Mouse (Mus musculus) liver, adult 2 months (tissue): Measurements from ENCODE around the gene Gigyf1.

Source experiments
- CTCF ChIP-seq: fragments of 200-500 bp; IDR thresholded peaks from 2 replicates; pipeline ENCODE4 v1.5.1; 2011; ENCODE audit warnings: low read depth, low read length, control low read depth
- POLR2A ChIP-seq: fragments of 200-500 bp; IDR thresholded peaks from 2 replicates; pipeline ENCODE4 v1.6.1; 2011; ENCODE audit warnings: low read length, control low read depth; ENCODE audit not compliant: insufficient read depth; ENCODE audit errors: extremely low read depth

DNA sequence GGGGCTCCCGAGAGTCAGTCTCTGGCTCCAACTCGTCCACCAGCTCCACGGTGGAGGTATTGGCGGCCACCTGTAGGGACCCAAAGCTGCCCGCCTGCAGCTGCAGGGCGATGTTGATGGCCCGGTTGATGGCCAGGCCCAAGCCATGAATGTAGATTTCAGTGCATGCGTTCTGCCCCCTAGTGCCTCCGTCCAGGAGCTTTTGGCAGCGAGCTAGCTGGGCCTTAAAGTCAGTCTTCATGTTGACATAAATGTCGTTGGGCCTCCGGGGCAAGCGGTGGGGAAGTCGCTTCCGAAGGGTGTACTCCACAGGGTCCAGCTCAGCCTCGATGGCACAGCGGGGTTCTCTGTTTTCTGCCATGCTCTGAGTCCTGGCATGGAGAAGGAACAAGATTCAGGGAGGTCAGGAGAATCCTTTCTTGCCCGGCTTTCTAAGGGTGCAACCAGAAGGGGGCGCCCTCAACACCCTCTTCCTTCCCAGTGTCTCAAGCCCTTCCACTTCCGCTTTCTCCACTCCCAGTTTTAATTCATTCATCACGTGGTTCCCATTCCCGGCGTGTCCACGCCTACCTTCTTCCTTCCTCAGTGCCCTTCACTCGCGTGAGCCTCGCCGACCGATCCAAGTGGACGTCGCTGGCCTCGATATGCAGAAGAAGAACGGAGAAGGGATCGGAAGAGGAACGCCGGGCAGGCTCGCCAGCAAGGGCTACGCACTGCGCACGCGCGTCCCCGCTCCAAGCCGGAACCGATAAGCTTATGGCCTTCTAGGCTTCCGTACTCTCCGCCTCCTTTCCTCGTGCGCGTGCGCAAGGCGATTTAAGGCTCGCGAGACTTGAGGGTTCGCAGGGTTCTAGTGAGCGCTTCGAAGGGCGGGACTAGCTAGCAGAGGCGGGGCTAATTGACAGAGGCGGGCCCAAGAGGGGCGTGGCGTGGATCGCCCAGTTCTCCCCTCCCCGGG is 16.4 kb upstream of the Gigyf1 start, which contains the start of gene Pop7:
- peak; percentile 83 for TF ChIP-seq CTCF
- no peak for TF ChIP-seq POLR2A
